Mouse (Mus musculus) heart, postnatal 0 days (tissue): ENCODE measurements at regions not wholly inside any gene's neighbourhood (a gene's known extent, or its start where the extent isn't known, plus 50 kb on each side); places are given as distances from the start of the nearest gene placed in this dataset.

ENCODE experiments used
- CTCF ChIP-seq: IDR thresholded peaks from 2 replicates; pipeline ENCODE4 v1.5.1; 2016; ENCODE audit warnings: antibody characterized with exemption, control low read depth, low read depth
- EP300 ChIP-seq: IDR thresholded peaks from 2 replicates; pipeline ENCODE4 v1.6.1; 2016; ENCODE audit warnings: antibody characterized with exemption, low read depth

GRCm38 (mm10) chr3:6812346-6812745, 192.1 kb upstream of the 1700008P02Rik start:
- TF ChIP-seq CTCF (no peak), EP300 (no peak)
